Mouse (Mus musculus) liver, embryonic 15.5 days (tissue): ENCODE measurements around the gene Trim7. TPM values are rescaled to one million over a fixed set of nuclear protein-coding genes. Genes with fewer than 3 reads are reported as not detected.

Source experiments
- ATAC-seq: fragments of 200-750 bp; cut with Nextera tagmentation; 2 replicates; pipeline ENCODE4 v1.8.0; 2017; ENCODE audit warnings: moderate number of reproducible peaks, mild to moderate bottlenecking, moderate library complexity; ENCODE audit not compliant: insufficient read depth
- H3K27ac ChIP-seq: fragments of 300-500 bp; sonication (generic); replicated peaks from 2 replicates; pipeline ENCODE4 v1.5.1; 2015; ENCODE audit warnings: mild to moderate bottlenecking, inconsistent platforms
- H3K27me3 ChIP-seq: fragments of 300-500 bp; sonication (generic); 2 replicates; pipeline ENCODE4 v1.6.1; 2015; ENCODE audit warnings: mild to moderate bottlenecking, inconsistent platforms
- H3K36me3 ChIP-seq: fragments of 300-500 bp; sonication (generic); replicated peaks from 2 replicates; pipeline ENCODE4 v1.6.1; 2015; ENCODE audit warnings: moderate library complexity, mild to moderate bottlenecking, inconsistent platforms
- H3K4me1 ChIP-seq: fragments of 300-500 bp; sonication (generic); replicated peaks from 2 replicates; pipeline ENCODE4 v1.6.1; 2015; ENCODE audit warnings: inconsistent platforms
- H3K4me2 ChIP-seq: fragments of 300-500 bp; sonication (generic); 2 replicates; pipeline ENCODE4 v1.6.1; 2015; ENCODE audit warnings: moderate library complexity, mild to moderate bottlenecking, inconsistent platforms
- H3K4me3 ChIP-seq: fragments of 300-500 bp; sonication (generic); replicated peaks from 2 replicates; pipeline ENCODE4 v1.5.1; 2015; ENCODE audit warnings: mild to moderate bottlenecking, inconsistent platforms
- H3K9ac ChIP-seq: fragments of 300-500 bp; sonication (generic); 2 replicates; pipeline ENCODE4 v1.6.1; 2015; ENCODE audit warnings: moderate library complexity, mild to moderate bottlenecking, inconsistent platforms
- H3K9me3 ChIP-seq: fragments of 300-500 bp; sonication (generic); replicated peaks from 2 replicates; pipeline ENCODE4 v1.6.1; 2016; ENCODE audit warnings: inconsistent platforms
- WGBS: fragments of 180-500 bp; shearing (Covaris S2); methylation state at CpG from one replicate; pipeline ENCODE4 v1.1.7; 2015; ENCODE audit warnings: mixed read lengths; ENCODE audit not compliant: insufficient replicate concordance; 5-methylcytosine and 5-hydroxymethylcytosine counted together
- polyA plus RNA-seq: library from polyadenylated mRNA; unstranded; fragments of >200 nt; fragmentation: Nextera tagmentation; extraction: Ambion mirVana; gene quantifications from 2 replicates; pipeline ENCODE4 v1.2.1, GENCODE M21; 2015

Trim7 gene
- polyA plus RNA-seq, 1 experiment from 2014 or later = 0.09 TPM

DNA sequence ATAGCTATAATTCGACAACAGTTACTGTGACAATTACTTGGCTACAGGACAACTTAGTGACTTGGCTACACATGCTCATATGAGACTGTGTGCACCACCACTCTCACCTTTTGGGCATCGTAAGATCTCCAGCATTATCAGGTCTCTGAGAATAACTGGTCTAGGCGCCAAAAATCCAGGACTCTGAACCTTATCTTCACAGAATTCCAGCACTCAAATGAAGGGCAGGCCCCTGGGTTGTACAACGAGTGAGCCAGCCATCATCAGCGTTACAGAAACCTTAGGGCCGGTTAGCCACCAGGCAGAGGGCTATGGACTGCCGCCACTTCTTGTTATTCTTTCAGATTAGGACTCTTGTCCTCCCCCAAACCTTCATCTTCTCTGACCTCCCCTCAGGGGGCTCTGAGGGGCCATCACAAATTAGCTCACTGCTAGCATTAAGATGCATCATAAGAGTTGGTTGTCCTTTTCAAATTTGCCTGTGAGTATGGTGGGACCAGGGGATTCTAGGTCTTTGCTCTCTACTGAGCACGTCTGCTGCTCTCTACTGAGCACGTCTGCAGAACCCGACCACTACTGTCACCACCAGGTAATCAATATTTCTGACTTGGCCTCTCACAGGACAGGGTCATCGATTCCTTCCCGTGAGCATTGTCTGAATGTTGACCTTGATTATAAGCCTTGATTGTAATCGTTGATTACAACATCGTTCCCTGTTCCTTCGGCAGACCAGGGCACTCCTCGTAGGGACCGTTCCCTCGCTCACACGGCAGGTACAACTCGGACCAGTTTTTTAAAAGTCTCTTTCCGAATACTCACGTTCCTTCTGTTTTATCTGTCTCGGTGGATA, 26.9 kb downstream of the Trim7 start:
- H3K9me3 ChIP-seq = no peaks in the 10 kb centered on the region
- peak overlapping the region; percentile 44; the same call in 1 of the 2 replicates for H3K9ac ChIP-seq
- no peak overlapping the region for H3K27ac ChIP-seq
- peak overlapping the region; percentile 94 for H3K4me2 ChIP-seq
- WGBS = 8% methylated on average over 23 of the region's 23 CpGs
- no peaks in the 10 kb centered on the region for H3K36me3 ChIP-seq
- H3K4me3 ChIP-seq = peak overlapping the region; percentile 67
- ATAC-seq = 0 out of 2 replicates have a peak, but pooled peaks have one; percentile 5
- H3K27me3 ChIP-seq = peaks cover 23% of the 10 kb centered on the region
- peaks cover 45% of the 10 kb centered on the region for H3K4me1 ChIP-seq

DNA sequence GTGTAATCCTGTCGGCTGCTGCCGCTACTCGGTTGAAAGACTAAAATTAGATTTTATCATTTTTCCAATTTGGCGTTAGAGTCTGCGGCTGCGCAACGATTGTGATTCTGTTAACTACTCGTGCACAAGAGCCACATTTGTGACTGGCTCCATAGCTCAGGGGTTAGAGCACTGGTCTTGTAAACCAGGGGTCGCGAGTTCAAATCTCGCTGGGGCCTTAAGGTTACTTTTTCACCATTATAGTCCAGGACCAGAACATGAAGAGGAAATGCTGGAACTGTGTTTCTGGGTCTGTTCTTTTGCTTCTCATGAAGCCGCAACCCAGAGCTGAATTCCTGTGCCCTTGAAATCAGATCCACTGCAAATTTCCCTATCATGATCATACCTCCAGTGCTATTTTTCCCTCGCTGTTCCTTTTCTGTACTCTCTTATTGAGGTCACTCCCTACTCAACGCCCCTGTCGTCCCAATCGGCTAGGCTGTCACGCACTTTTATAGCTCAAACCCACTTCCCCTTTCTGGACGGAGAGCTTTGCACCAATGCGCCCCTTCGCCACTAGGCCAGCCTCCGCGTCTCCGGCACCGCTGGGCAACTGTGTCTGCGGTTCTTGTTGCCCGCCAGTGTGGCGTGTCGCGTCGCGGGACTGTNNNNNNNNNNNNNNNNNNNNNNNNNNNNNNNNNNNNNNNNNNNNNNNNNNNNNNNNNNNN, 27.7 kb downstream of the Trim7 start:
- Histone ChIP-seq H3K27me3 (peaks cover 18% of the 10 kb centered on the region), H3K36me3 (no peaks in the 10 kb centered on the region), H3K4me2 (peak overlapping the region; percentile 94), H3K4me3 (peak overlapping the region; percentile 67), H3K4me1 (peaks cover 53% of the 10 kb centered on the region), H3K9me3 (no peaks in the 10 kb centered on the region), H3K9ac (peak overlapping the region; percentile 44), H3K27ac (0 out of 2 replicates have a peak overlapping the region, but pooled peaks have one; percentile 20)
- 0% methylated on average over 31 of the region's 31 CpGs for WGBS
- ATAC-seq = peak; percentile 51

DNA sequence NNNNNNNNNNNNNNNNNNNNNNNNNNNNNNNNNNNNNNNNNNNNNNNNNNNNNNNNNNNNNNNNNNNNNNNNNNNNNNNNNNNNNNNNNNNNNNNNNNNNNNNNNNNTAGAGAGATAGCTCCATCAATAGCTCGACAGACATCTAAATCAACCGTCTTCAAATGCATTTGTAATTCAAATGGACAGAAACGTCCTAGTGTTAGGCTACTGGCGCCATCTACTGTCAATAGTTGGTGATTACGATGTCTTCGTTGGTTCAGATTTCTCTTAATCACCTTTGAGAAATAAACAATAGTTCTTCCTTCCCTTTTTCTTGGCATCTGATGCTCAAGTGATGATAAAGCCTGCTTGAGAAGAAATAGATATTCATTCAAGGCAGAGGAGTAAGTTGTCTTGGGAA, 33.1 kb downstream of the Trim7 start:
- H3K9ac ChIP-seq = no peak overlapping the region
- H3K27me3 ChIP-seq = peaks cover 16% of the 10 kb centered on the region
- no peak overlapping the region for H3K27ac ChIP-seq
- H3K4me1 ChIP-seq = peaks cover 48% of the 10 kb centered on the region
- H3K9me3 ChIP-seq = no peaks in the 10 kb centered on the region
- H3K4me2 ChIP-seq = peak overlapping the region; percentile 94
- H3K4me3 ChIP-seq = no peak overlapping the region
- no peak for ATAC-seq
- WGBS = under 1% methylated on average over 6 of the region's 6 CpGs
- peaks cover under 1% of the 10 kb centered on the region; the same call in 1 of the 2 replicates for H3K36me3 ChIP-seq

DNA sequence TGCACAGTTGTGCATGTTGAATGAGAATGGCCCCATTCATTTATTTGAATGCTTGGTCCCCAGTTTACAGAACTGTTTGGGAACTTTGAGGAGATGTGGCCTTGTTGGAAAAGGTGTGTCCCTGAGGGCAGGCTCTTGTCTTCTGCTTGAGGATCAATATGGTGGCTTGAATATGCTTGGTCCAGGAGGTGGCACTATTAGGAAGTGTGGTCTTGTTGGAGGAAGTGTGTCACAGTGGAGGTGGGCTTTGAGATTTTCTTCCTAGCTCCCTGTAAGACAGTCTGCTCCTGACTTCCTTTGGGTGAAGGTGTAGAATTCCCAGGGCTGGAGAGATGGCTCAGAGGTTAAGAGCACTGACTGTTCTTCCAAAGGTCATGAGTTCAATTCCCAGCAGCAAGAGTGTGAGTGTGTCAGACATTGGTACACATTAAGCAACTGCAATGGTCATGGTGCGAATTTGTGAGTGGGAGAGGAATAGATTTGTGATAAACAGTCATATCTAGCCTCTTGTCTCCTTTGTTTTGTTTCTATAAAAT, 36.9 kb downstream of the Trim7 start:
- no peak for ATAC-seq
- H3K9me3 ChIP-seq = no peaks in the 10 kb centered on the region
- peaks cover 33% of the 10 kb centered on the region for H3K36me3 ChIP-seq
- no peak overlapping the region for H3K4me3 ChIP-seq
- WGBS = 57% methylated on average over 1 of the region's 1 CpGs
- no peak overlapping the region for H3K9ac ChIP-seq
- peaks cover 22% of the 10 kb centered on the region for H3K4me1 ChIP-seq
- H3K27ac ChIP-seq = no peak overlapping the region
- H3K4me2 ChIP-seq = no peak overlapping the region
- H3K27me3 ChIP-seq = peaks cover 9% of the 10 kb centered on the region

DNA sequence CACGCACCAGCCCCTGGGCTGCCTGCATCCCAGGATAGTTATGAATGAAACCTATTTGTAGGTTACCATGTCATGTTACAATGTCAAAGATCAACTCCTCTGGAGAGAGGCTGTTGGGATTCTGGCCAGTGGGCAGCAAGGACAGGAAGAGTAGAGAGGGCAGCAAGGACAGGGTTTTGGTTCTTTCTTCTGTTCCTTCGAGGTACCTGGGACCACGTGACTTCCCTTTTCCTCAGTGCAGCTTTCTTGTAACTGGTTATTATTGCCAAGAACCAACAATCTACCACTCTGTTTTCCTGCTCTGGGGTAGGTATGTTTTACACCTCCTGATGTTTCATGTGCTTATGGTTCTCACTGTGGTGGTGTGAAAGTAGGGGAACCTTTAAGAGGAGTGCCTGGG, 37.9 kb downstream of the Trim7 start:
- Histone ChIP-seq H3K4me3 (no peak overlapping the region), H3K4me1 (peaks cover 20% of the 10 kb centered on the region), H3K9ac (no peak overlapping the region), H3K27ac (no peak overlapping the region), H3K36me3 (peaks cover 36% of the 10 kb centered on the region), H3K9me3 (no peaks in the 10 kb centered on the region), H3K4me2 (no peak overlapping the region), H3K27me3 (peaks cover 9% of the 10 kb centered on the region)
- ATAC-seq = no peak
- 55% methylated on average over 3 of the region's 3 CpGs for WGBS

DNA sequence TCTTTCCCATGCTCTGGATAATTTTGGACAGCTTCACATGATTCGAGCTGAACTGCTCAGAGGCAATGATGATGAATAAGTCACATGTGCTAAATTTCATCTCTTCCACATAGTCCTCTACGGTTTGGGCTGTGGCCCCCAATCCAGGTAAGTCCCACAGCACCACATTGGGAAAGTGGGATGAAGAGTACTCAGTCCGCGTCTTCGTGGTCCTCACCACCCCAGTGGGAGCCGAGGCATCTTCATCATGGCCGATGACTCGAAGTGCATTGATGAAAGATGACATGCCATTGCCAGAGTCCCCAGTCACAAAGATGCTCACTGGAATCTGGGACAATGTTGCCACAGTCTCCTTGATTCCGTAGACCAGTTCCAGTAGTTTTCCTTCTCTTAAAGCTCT, 40.5 kb downstream of the Trim7 start:
- H3K9ac ChIP-seq = no peak overlapping the region
- ATAC-seq = no peak
- 84% methylated on average over 9 of the region's 9 CpGs for WGBS

DNA sequence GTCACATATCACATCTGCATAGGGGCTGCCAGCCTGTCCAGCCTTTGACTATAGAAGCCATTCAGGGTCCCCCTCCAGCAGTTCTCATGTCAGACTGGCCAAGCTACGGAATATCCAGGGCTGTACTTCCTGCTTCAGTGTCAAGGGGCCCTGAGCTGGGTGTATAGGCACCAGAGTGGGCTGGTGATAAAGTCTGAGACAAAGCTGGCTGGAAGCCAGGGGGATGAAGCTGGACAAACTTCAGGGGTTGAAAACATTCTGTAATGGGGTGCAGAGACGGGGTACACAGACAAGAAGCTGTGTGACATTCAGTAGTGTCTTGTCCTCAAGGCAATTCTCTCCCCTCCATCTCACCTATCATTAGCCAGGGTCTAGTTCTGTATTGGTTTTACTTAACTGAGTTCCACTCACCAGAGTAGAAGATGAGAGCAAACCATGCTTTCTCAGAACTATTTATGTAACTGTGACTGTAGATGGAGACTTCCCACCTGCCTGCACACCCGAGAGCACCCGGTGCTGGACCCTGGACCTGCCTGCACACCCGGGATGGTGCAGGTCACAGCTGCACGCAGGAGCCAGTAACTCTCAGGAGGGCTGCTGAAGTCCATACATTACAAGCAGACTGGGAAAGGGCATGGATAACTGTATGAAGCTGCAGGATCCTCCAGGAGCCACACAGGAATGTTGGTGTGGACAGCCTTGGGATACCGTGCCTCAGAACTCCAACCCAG, 43.6 kb downstream of the Trim7 start:
- peak overlapping the region; percentile 89 for H3K4me2 ChIP-seq
- no peaks in the 10 kb centered on the region for H3K27me3 ChIP-seq
- peaks cover 63% of the 10 kb centered on the region for H3K4me1 ChIP-seq
- peak overlapping the region; percentile 90 for H3K27ac ChIP-seq
- H3K36me3 ChIP-seq = peaks cover 30% of the 10 kb centered on the region
- peak overlapping the region; percentile 74 for H3K9ac ChIP-seq
- no peaks in the 10 kb centered on the region for H3K9me3 ChIP-seq
- ATAC-seq = no peak
- peak overlapping the region; percentile 71 for H3K4me3 ChIP-seq
- WGBS = 25% methylated on average over 7 of the region's 7 CpGs

More for the DNA sequence above, 40.5 kb downstream of the Trim7 start:
- Histone ChIP-seq H3K9me3 (no peaks in the 10 kb centered on the region), H3K27me3 (no peaks in the 10 kb centered on the region), H3K27ac (no peak overlapping the region), H3K36me3 (peaks cover 36% of the 10 kb centered on the region), H3K4me3 (no peak overlapping the region), H3K4me1 (peaks cover 39% of the 10 kb centered on the region), H3K4me2 (no peak overlapping the region)

DNA sequence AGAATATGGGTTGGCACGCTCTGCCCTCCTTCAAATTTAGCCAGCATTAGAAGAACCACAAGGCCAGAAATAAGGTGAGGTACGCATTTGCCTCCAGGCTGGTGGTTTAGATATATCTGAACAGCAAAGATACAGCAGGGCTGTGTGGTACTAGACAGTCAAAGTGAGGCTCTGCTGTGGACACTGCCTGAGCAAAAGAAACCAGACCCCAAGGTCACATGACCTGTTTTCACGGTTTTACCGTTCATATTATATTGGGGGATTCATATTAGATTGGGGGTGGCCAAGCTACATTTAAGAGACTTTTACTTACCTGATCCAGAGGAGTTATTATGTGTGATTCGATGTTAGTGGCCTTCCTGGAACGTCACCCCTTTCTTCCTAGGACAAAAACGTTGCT, 44.8 kb downstream of the Trim7 start:
- peak overlapping the region; percentile 74 for H3K9ac ChIP-seq
- 4% methylated on average over 7 of the region's 7 CpGs for WGBS
- H3K4me2 ChIP-seq = peak overlapping the region; percentile 89
- peak overlapping the region; percentile 71 for H3K4me3 ChIP-seq
- peaks cover 67% of the 10 kb centered on the region for H3K4me1 ChIP-seq
- ATAC-seq = peak; percentile 19; the same call in 1 of the 2 replicates
- no peaks in the 10 kb centered on the region for H3K27me3 ChIP-seq
- H3K9me3 ChIP-seq = no peaks in the 10 kb centered on the region
- peak overlapping the region; percentile 90 for H3K27ac ChIP-seq
- H3K36me3 ChIP-seq = peaks cover 20% of the 10 kb centered on the region

DNA sequence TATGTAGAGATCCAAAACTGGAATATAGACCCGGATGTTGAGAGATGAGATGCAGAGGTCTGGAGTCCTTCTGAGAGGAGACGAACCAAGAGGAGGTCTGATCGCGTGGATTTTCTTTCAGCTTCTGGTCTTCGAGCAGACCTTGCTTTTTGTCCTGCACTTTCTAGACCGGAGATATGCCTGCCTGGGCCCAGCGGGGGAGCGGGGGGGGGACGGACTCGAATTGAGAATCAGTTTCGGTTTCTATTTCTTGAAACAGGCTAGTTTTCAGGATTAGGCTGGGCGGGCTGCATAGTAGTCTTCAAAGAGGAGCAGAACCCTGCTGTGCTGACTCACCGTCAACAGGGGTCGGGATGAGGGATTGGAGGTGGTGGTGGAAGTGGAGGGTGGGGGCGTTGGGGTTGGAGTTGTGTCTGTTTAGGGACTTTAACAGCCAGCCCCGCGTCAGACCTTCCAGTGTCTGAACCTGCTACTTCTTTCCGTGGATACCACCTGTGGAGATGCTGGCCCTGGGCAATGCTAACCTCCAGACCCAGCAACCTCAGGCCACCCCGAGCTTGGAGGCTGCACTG, 45.3 kb downstream of the Trim7 start, which contains the start of gene Irgm1:
TSS of gene Irgm1 (minus strand) at position 483 of the 572 bp plus-strand sequence.
- Histone ChIP-seq H3K27ac (peak within 1 kb of the TSS; percentile 90), H3K9me3 (no peaks in the 10 kb centered on the region), H3K9ac (peak within 1 kb of the TSS; percentile 74), H3K4me2 (peak within 1 kb of the TSS; percentile 89), H3K4me3 (peak within 1 kb of the TSS; percentile 71), H3K27me3 (no peaks in the 10 kb centered on the region), H3K36me3 (peaks cover 15% of the 10 kb centered on the region), H3K4me1 (peaks cover 67% of the 10 kb centered on the region)
- ATAC-seq = peak; percentile 45
- 0% methylated on average over 19 of the region's 19 CpGs for WGBS

DNA sequence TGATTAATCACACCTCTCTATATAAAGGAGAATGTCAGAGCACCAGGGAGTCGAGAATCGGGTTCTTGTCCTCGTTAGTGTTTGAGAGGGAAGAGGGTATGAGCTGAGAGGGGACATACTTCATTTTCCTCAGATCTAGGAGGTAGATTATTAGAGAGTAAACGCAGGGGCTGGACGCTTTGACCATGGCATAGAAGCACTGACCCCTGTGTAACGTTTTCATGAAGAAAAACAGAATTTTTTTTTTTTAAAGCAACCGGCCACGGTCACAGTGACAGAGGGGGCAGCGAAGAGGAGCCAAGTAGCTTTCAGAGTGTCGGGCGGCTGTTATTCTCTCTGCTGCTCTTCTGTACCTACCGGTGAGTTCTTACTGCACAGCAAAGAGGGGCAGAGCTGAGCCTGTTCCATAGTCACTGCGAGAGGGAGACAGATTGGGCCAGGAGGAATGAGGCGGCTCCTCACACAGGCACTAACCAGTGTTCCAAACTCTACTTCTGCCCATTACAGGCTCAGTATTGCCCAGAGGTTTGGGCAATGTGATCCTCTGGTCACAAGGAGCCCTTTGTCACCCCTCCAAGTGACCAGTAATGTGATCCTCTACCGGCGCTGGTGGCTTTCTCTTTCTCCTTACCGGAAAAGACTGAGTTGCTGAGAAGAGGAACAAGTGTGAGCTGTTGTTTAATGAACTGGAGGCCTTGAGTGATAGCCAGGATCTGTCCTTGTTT, 46.0 kb downstream of the Trim7 start:
- H3K4me1 ChIP-seq = peaks cover 67% of the 10 kb centered on the region
- H3K27me3 ChIP-seq = no peaks in the 10 kb centered on the region
- H3K27ac ChIP-seq = peak overlapping the region; percentile 90
- H3K4me3 ChIP-seq = peak overlapping the region; percentile 71
- peak overlapping the region; percentile 74 for H3K9ac ChIP-seq
- ATAC-seq = peak; percentile 25; the same call in 1 of the 2 replicates
- peaks cover 8% of the 10 kb centered on the region for H3K36me3 ChIP-seq
- H3K4me2 ChIP-seq = peak overlapping the region; percentile 89
- under 1% methylated on average over 17 of the region's 17 CpGs for WGBS
- no peaks in the 10 kb centered on the region for H3K9me3 ChIP-seq
